Mouse (Mus musculus) intestine, embryonic 16.5 days (tissue): ENCODE data around the gene Dhx29. TPM values are rescaled to one million over a fixed set of nuclear protein-coding genes. Genes with fewer than 3 reads are reported as not detected.
A peak's percentile ranks its signal among the peaks of the same experiment; 100 is the strongest.
"Not testable (repeated sequence)": the region's sequence is repeated elsewhere in the genome, so short reads cannot be mapped to it uniquely, and the experiment has no call there.

Source experiments
- ATAC-seq: fragments of 200-750 bp; cut with Nextera tagmentation; 2 replicates; pipeline ENCODE4 v1.8.0; 2017; ENCODE audit warnings: moderate TSS enrichment, moderate library complexity
- H3K27ac ChIP-seq: fragments of 300-500 bp; sonication (generic); 2 replicates; pipeline ENCODE4 v1.5.1; 2014; ENCODE audit warnings: mild to moderate bottlenecking, low read length
- H3K27me3 ChIP-seq: fragments of 300-500 bp; sonication (generic); replicated peaks from 2 replicates; pipeline ENCODE4 v1.6.1; 2014; ENCODE audit warnings: low read length, control low read depth, mixed read lengths; ENCODE audit not compliant: control insufficient read depth, insufficient read depth
- H3K36me3 ChIP-seq: fragments of 300-500 bp; sonication (generic); 2 replicates; pipeline ENCODE4 v1.6.1; 2014; ENCODE audit warnings: low read length, control low read depth; ENCODE audit not compliant: control insufficient read depth, insufficient read depth
- H3K4me1 ChIP-seq: fragments of 300-500 bp; sonication (generic); 2 replicates; pipeline ENCODE4 v1.6.1; 2014; ENCODE audit warnings: low read length, control low read depth, mixed read lengths; ENCODE audit not compliant: control insufficient read depth, insufficient read depth
- H3K4me2 ChIP-seq: fragments of 300-500 bp; sonication (generic); 2 replicates; pipeline ENCODE4 v1.6.1; 2014; ENCODE audit warnings: low read depth, low read length, control low read depth
- H3K4me3 ChIP-seq: fragments of 300-500 bp; sonication (generic); 2 replicates; pipeline ENCODE4 v1.5.1; 2014; ENCODE audit warnings: mild to moderate bottlenecking, low read length
- H3K9ac ChIP-seq: fragments of 300-500 bp; sonication (generic); 2 replicates; pipeline ENCODE4 v1.6.1; 2014; ENCODE audit warnings: low read depth, low read length
- H3K9me3 ChIP-seq: fragments of 300-500 bp; sonication (generic); 2 replicates; pipeline ENCODE4 v1.6.1; 2016; ENCODE audit warnings: low read length, control low read depth; ENCODE audit not compliant: control insufficient read depth
- WGBS: fragments of 180-500 bp; shearing (Covaris S2); extraction: QIAGEN DNeasy Blood & Tissue Kit; methylation state at CpG from one replicate; pipeline ENCODE4 v1.1.7; 2014; 5-methylcytosine and 5-hydroxymethylcytosine counted together
- polyA plus RNA-seq: library from polyadenylated mRNA; unstranded; fragments of >200 nt; fragmentation: Nextera tagmentation; extraction: Ambion mirVana; gene quantifications from 2 replicates; pipeline ENCODE4 v1.2.1, GENCODE M21; 2015

Dhx29 gene
- polyA plus RNA-seq, 1 experiment from 2014 or later, result 10.2 TPM

DNA sequence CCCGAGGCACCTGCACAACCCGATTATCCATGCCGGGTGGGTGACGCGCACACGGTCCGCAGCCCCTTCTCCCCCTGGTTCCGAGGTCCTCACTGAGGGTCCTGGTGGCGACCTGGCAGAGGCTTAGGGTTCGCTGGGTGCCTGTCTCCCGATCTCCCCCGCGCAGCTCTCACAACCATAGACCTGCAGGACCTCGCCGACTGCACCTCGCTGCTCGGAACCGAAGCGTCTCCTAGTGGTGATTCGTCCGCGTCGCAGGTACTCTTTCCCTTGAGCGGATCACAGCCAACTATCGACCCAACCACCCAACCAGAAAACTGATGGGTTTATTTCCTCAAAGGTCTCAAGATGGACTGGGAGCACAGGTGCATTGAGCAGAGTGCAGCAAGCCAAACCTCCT is 66.9 kb downstream of the Dhx29 start:
- ATAC-seq, result peak; percentile 67
- Histone ChIP-seq H3K27ac (no peak overlapping the region), H3K9ac (peak overlapping the region; percentile 40), H3K36me3 (no peaks in the 10 kb centered on the region), H3K9me3 (no peaks in the 10 kb centered on the region), H3K4me1 (peaks cover 22% of the 10 kb centered on the region), H3K4me3 (peak overlapping the region; percentile 41), H3K4me2 (peak overlapping the region; percentile 74), H3K27me3 (peaks cover 76% of the 10 kb centered on the region)
- 1% methylated on average over 25 of the region's 25 CpGs for WGBS

- Histone ChIP-seq H3K4me2 (no peak overlapping the region), H3K36me3 (no peaks in the 10 kb centered on the region), H3K9me3 (no peaks in the 10 kb centered on the region), H3K27ac (no peak overlapping the region), H3K9ac (no peak overlapping the region), H3K27me3 (peaks cover 58% of the 10 kb centered on the region), H3K4me3 (no peak overlapping the region), H3K4me1 (peaks cover 18% of the 10 kb centered on the region)
- 69% methylated on average over 4 of the region's 4 CpGs for WGBS
- no peak for ATAC-seq
Measured at GRCm38 (mm10) chr13:112996407-112996806, 69.2 kb downstream of the Dhx29 start.

- Histone ChIP-seq H3K9ac (no peak overlapping the region), H3K9me3 (no peaks in the 10 kb centered on the region), H3K27ac (no peak overlapping the region), H3K4me3 (no peak overlapping the region), H3K4me2 (no peak overlapping the region), H3K36me3 (no peaks in the 10 kb centered on the region), H3K4me1 (peaks cover 18% of the 10 kb centered on the region), H3K27me3 (peaks cover 53% of the 10 kb centered on the region)
- ATAC-seq, result no peak
- 65% methylated on average over 6 of the region's 6 CpGs for WGBS
Measured at GRCm38 (mm10) chr13:112997369-112997768, 70.1 kb downstream of the Dhx29 start.

- Histone ChIP-seq H3K9ac (peak overlapping the region; percentile 56), H3K27me3 (peaks cover 43% of the 10 kb centered on the region), H3K4me3 (peak overlapping the region; percentile 52), H3K4me2 (peak overlapping the region; percentile 87), H3K9me3 (no peaks in the 10 kb centered on the region), H3K27ac (no peak overlapping the region), H3K4me1 (peaks cover 14% of the 10 kb centered on the region), H3K36me3 (no peaks in the 10 kb centered on the region)
- peak; percentile 21; the same call in 1 of the 2 replicates for ATAC-seq
- WGBS, result under 1% methylated on average over 46 of the region's 46 CpGs
Measured at GRCm38 (mm10) chr13:112998427-112999201, 71.4 kb downstream of the Dhx29 start.

DNA sequence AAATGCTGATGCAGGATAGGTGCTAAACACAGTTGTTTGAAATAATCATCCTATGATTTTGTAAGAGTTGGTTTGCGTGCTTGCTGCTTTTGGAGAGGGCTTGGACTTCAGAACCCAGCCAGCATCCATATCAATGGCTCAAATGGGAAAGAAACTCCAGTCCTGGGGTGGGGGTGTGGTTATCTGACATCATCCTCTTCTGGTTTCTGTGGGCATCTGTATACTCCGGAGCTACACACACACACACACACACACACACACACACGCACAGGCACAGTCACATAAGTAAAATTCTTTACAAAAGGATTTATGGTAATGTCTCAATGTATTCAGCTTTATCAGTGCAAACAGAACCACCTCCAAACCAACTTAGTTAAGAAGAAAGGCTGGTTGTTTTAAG is 72.8 kb downstream of the Dhx29 start:
- no peaks in the 10 kb centered on the region for H3K36me3 ChIP-seq

DNA sequence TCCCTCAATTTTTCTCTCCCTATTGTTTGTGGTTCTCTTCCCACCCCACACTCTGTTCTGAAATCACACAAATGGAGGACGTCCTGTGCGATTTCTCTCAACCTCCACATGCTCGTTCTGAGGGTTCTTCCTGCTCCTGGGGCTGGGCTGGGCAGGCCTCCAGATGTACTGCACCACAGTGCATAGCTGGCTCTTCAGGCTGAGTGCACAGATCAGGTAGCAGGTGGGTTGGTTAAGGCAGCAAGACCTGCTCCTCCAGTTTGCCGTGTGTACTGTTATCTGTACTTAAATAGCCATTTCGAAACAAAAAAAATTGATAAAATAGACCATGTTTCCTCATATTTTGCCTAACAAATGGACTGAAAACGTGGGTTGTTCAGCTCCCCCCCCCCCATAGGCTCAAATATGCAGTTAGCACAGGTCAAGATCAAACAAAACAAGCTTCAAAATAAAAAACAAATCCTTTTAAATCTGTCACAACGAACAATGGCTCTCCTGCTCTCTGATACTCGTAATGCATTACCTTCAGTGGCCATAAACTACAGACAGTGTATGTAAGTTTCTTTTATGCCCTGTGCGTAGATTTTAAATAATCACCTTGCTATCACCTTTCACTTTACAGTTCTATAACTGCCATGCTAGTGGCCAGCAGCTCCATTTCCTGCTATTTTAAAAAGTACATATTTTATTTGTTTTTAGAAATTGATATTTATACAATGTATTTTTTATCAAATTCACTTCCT is 73.5 kb downstream of the Dhx29 start:
- Histone ChIP-seq H3K4me2 (peak overlapping the region; percentile 25; the same call in 1 of the 2 replicates), H3K9me3 (no peaks in the 10 kb centered on the region), H3K27ac (no peak overlapping the region), H3K27me3 (peaks cover 24% of the 10 kb centered on the region), H3K4me1 (peaks cover 8% of the 10 kb centered on the region), H3K36me3 (no peaks in the 10 kb centered on the region), H3K9ac (no peak overlapping the region), H3K4me3 (no peak overlapping the region)
- WGBS, result 45% methylated on average over 9 of the region's 9 CpGs
- ATAC-seq, result peak; percentile 99

More for the DNA sequence above, 72.8 kb downstream of the Dhx29 start:
- Histone ChIP-seq H3K27ac (no peak overlapping the region), H3K9ac (no peak overlapping the region), H3K9me3 (no peaks in the 10 kb centered on the region), H3K4me2 (no peak overlapping the region), H3K27me3 (peaks cover 28% of the 10 kb centered on the region), H3K4me3 (no peak overlapping the region), H3K4me1 (peaks cover 8% of the 10 kb centered on the region)
- ATAC-seq, result peak; percentile 4; the same call in 1 of the 2 replicates
- WGBS, result 62% methylated on average over 3 of the region's 3 CpGs

GRCm38 (mm10) chr13:113012683-113013082 is 85.4 kb downstream of the Dhx29 start:
- Histone ChIP-seq H3K36me3 (no peaks in the 10 kb centered on the region), H3K4me1 (no peaks in the 10 kb centered on the region), H3K4me3 (no peak overlapping the region), H3K9ac (no peak overlapping the region), H3K27me3 (no peaks in the 10 kb centered on the region), H3K9me3 (no peaks in the 10 kb centered on the region), H3K4me2 (no peak overlapping the region; the same call in 1 of the 2 replicates), H3K27ac (no peak overlapping the region)
- no peak for ATAC-seq
- WGBS, result 79% methylated on average over 6 of the region's 6 CpGs

DNA sequence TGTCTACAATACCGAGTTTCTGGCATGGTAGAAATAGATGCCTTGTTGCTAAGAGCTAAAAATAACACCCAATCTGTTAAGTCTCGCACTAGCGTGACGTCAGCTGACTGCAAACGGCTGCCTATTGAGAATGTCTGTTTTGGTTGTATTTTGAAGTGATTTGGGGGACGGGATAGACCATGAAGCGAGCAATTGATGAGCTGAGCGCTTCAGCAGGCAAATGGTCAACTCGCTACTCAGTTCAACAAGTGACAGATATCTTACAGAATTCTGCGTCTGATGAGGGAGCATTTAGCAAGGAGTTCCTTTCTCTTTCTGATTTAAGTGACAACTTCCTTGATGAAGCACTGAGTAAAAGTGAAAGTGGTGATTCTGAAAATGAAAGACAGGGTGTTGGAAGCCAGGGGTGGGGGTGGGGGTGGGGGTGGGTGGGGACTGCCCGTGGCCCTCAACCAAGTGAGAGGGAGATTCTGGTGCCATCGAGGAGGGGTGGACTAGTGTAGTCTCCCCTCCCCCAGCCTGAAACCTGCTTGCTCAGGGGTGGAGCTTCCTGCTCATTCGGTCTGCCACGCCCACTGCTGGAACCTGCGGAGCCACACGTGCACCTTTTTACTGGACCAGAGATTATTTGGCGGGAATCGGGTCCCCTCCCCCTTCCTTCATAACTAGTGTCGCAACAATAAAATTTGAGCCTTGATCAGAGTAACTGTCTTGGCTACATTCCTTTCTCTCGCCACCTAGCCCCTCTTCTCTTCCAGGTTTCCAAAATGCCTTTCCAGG is 86.1 kb downstream of the Dhx29 start:
- not testable (repeated sequence) for H3K4me1 ChIP-seq, H3K9me3 ChIP-seq, H3K36me3 ChIP-seq, H3K9ac ChIP-seq, H3K27ac ChIP-seq, H3K27me3 ChIP-seq, ATAC-seq
- peak overlapping the region; percentile 40 for H3K4me2 ChIP-seq
- WGBS, result 42% methylated on average over 19 of the region's 20 CpGs
- peak overlapping the region; percentile 33 for H3K4me3 ChIP-seq
